20 mouse cellular contexts compared by ENCODE assay signal in genomic region chr3:83943212-83943611, GRCm38 (mm10).
DNase-seq lines count a peak whose midpoint lies in the region; TF ChIP-seq lines count a peak whose summit lies in the region.
"Had no signal": no experiment of that assay in that cellular context is flagged by ENCODE, and none has a peak within 500 bp of the region (broad histone marks: within the 10 kb centered on the region; RNA-seq: fewer than 3 reads in every experiment).

No protein-coding gene starts in this region.

- TF ChIP-seq POLR2A in myocyte (IDR thresholded peaks at IDR 0.05; ENCODE audit: insufficient read length, low read depth), result no peak

- no peak overlapping the region for H3ac ChIP-seq in myocyte (ENCODE audit: control insufficient read depth, insufficient read length)

- no peaks in the 10 kb centered on the region for H3K36me3 ChIP-seq in myocyte (ENCODE audit: control insufficient read depth, insufficient read depth)

- DNase-seq in gastrocnemius, adult 18-20 months (ENCODE audit: low spot score), result peak; percentile 27
- no peak for DNase-seq in gastrocnemius, postnatal 4 days (ENCODE audit: low spot score in 2 of 2)
- DNase-seq in 3T3-L1 (ENCODE audit: low read depth, low spot score) (peak; percentile 63), adipocyte (ENCODE audit: low spot score) (peak; percentile 21)
- DNase-seq in layer of hippocampus, adult 9-10 months (ENCODE audit: low spot score), result no peak
- no peak for DNase-seq in thymus, postnatal 4 days
- DNase-seq: adrenal gland, postnatal 25 days; cerebellum, adult 9-10 months; gastrocnemius, postnatal 36 days; kidney, adult 2 months; lung, embryonic 14.5 days; lung, postnatal 4 days; right cerebral cortex, adult 18-20 months; right cerebral cortex, postnatal 4 days had no signal

- peak overlapping the region; percentile 4 for H3K4me2 ChIP-seq in myocyte (ENCODE audit: low read depth)
- H3K4me2 ChIP-seq: embryonic facial prominence, embryonic 15.5 days; hindbrain, embryonic 15.5 days; lung, embryonic 14.5 days had no signal

- no peaks in the 10 kb centered on the region for H3K79me2 ChIP-seq in myocyte (ENCODE audit: control insufficient read depth, insufficient read depth)

- H3K27me3 ChIP-seq in myocyte (ENCODE audit: control insufficient read depth, insufficient read depth, insufficient read length), result no peaks in the 10 kb centered on the region
- H3K27me3 ChIP-seq: embryonic facial prominence, embryonic 15.5 days; hindbrain, embryonic 15.5 days had no signal

- no peak overlapping the region for H3K4me3 ChIP-seq in myocyte
- H3K4me3 ChIP-seq: embryonic facial prominence, embryonic 15.5 days; forebrain, embryonic 10.5 days; heart, embryonic 10.5 days; hindbrain, embryonic 15.5 days; midbrain, embryonic 10.5 days had no signal

TF ChIP-seq in myocyte, 11 proteins besides CTCF, POLR2A, EP300 and RAD21:
- TF ChIP-seq TCF12 (IDR thresholded peaks at IDR 0.05; ENCODE audit: insufficient read depth, poor library complexity, severe bottlenecking) (no peak), TCF3 (IDR thresholded peaks at IDR 0.05; ENCODE audit: insufficient read length, low read depth) (no peak), MYOD1 (IDR thresholded peaks at IDR 0.05; ENCODE audit: control insufficient read depth in 1 of 3, insufficient read length in 2 of 3, low read depth in 2 of 3) (no peak), MYOG (IDR thresholded peaks at IDR 0.05; ENCODE audit: control insufficient read depth in 1 of 3, insufficient read depth in 1 of 3, insufficient read length in 2 of 3, low read depth in 2 of 3) (no peak), USF1 (IDR thresholded peaks at IDR 0.05; ENCODE audit: low read depth) (no peak), MAX (IDR thresholded peaks at IDR 0.05; ENCODE audit: low read depth) (no peak), POLR2AphosphoS2 (IDR thresholded peaks at IDR 0.05; ENCODE audit: insufficient read length, low read depth) (no peak), SRF (IDR thresholded peaks at IDR 0.05; ENCODE audit: control insufficient read depth, insufficient read length, low read depth) (no peak), REST (IDR thresholded peaks at IDR 0.05; ENCODE audit: insufficient read depth, insufficient read length) (no peak), CEBPB (IDR thresholded peaks at IDR 0.05; ENCODE audit: insufficient read depth, poor library complexity, severe bottlenecking) (no peak)

Comparison
In these comparisons a context has a peak if more than half of its experiments do, and no peak if none do; other contexts are left out.
1. DNase-seq: peak in gastrocnemius, adult 18-20 months (single experiment), 3T3-L1 (single experiment) and adipocyte (single experiment); none in gastrocnemius, postnatal 4 days (0 of 2), layer of hippocampus, adult 9-10 months (single experiment) and thymus, postnatal 4 days (single experiment).